Mouse (Mus musculus) heart, embryonic 14.5 days (tissue): ENCODE measurements at regions not wholly inside any gene's neighbourhood (a gene's known extent, or its start where the extent isn't known, plus 50 kb on each side); places are given as distances from the start of the nearest gene placed in this dataset.
A peak's percentile ranks its signal among the peaks of the same experiment; 100 is the strongest.

Source experiments
- ATAC-seq: fragments of 200-750 bp; cut with Nextera tagmentation; 2 replicates; pipeline ENCODE4 v1.8.0; 2017; ENCODE audit warnings: low read depth, moderate TSS enrichment; ENCODE audit not compliant: insufficient number of reproducible peaks, insufficient read depth, low FRiP score
- H3K27ac ChIP-seq, 2 experiments: fragments of 200-500 bp in 1 of 2; fragments of 300-500 bp in 1 of 2; sonication (generic) in 1 of 2; replicated peaks in 1 of 2; 2 replicates each; pipeline ENCODE4 v1.5.1; 2012 to 2014; ENCODE audit warnings: low read depth in 2 of 2, low read length in 2 of 2, control low read depth in 1 of 2, mild to moderate bottlenecking in 1 of 2, mixed read lengths in 1 of 2; ENCODE audit not compliant: control insufficient read depth in 1 of 2, insufficient read depth in 1 of 2
- H3K27me3 ChIP-seq: fragments of 300-500 bp; sonication (generic); 2 replicates; pipeline ENCODE4 v1.6.1; 2014; ENCODE audit warnings: mild to moderate bottlenecking, low read length, control low read depth; ENCODE audit not compliant: control insufficient read depth, insufficient read depth
- H3K36me3 ChIP-seq: fragments of 300-500 bp; sonication (generic); 2 replicates; pipeline ENCODE4 v1.6.1; 2014; ENCODE audit warnings: mild to moderate bottlenecking, control low read depth, low read length, mixed read lengths; ENCODE audit not compliant: control insufficient read depth, insufficient read depth
- H3K4me1 ChIP-seq, 2 experiments: fragments of 200-500 bp in 1 of 2; fragments of 300-500 bp in 1 of 2; sonication (generic) in 1 of 2; 2 replicates each; pipeline ENCODE4 v1.6.1; 2012 to 2014; ENCODE audit warnings: low read length in 2 of 2, control low read depth in 1 of 2, mixed read lengths in 1 of 2; ENCODE audit not compliant: control insufficient read depth in 2 of 2, insufficient read depth in 2 of 2
- H3K4me2 ChIP-seq: fragments of 300-500 bp; sonication (generic); 2 replicates; pipeline ENCODE4 v1.6.1; 2014; ENCODE audit warnings: mild to moderate bottlenecking, low read length
- H3K4me3 ChIP-seq, 2 experiments: fragments of 200-500 bp in 1 of 2; fragments of 300-500 bp in 1 of 2; sonication (generic) in 1 of 2; 2 replicates each; pipeline ENCODE4 v1.5.1; 2012 to 2014; ENCODE audit warnings: low read length in 2 of 2, mild to moderate bottlenecking in 2 of 2, control low read depth in 1 of 2, low read depth in 1 of 2, moderate library complexity in 1 of 2; ENCODE audit not compliant: control insufficient read depth in 1 of 2, insufficient read depth in 1 of 2
- H3K9ac ChIP-seq: fragments of 300-500 bp; sonication (generic); 2 replicates; pipeline ENCODE4 v1.6.1; 2014; ENCODE audit warnings: mild to moderate bottlenecking, low read length
- H3K9me3 ChIP-seq: fragments of 300-500 bp; sonication (generic); 2 replicates; pipeline ENCODE4 v1.6.1; 2016; ENCODE audit warnings: low read length, control low read depth; ENCODE audit not compliant: control insufficient read depth
- WGBS: fragments of 180-500 bp; shearing (Covaris S2); extraction: QIAGEN DNeasy Blood & Tissue Kit; methylation state at CpG from one replicate; pipeline ENCODE4 v1.1.7; 2014; 5-methylcytosine and 5-hydroxymethylcytosine counted together

DNA sequence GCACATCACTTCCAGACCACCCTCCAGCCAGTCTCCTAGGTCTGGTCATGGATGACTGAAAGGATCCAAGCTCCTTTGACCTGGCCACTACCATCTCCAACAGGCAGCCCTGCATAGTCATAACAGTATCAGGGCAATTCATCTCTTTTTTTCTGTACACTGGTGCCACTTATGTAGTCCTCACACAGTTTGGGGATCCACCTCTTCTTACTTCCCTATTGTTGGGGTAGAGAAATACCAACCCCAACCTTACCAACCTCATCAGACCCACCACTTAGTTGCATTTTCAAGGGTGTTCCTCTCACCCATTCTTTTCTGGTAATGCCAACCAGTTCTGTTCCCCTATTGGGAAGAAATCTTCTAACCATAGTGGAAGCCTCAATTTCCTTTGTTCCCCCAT, 109.4 kb downstream of the B3gnt5 start:
- Histone ChIP-seq H3K4me3 (no peak overlapping the region), H3K9me3 (no peaks in the 10 kb centered on the region), H3K4me1 (no peaks in the 10 kb centered on the region), H3K36me3 (no peaks in the 10 kb centered on the region), H3K4me2 (no peak overlapping the region), H3K27me3 (no peaks in the 10 kb centered on the region), H3K27ac (no peak overlapping the region), H3K9ac (no peak overlapping the region)
- no peak for ATAC-seq

DNA sequence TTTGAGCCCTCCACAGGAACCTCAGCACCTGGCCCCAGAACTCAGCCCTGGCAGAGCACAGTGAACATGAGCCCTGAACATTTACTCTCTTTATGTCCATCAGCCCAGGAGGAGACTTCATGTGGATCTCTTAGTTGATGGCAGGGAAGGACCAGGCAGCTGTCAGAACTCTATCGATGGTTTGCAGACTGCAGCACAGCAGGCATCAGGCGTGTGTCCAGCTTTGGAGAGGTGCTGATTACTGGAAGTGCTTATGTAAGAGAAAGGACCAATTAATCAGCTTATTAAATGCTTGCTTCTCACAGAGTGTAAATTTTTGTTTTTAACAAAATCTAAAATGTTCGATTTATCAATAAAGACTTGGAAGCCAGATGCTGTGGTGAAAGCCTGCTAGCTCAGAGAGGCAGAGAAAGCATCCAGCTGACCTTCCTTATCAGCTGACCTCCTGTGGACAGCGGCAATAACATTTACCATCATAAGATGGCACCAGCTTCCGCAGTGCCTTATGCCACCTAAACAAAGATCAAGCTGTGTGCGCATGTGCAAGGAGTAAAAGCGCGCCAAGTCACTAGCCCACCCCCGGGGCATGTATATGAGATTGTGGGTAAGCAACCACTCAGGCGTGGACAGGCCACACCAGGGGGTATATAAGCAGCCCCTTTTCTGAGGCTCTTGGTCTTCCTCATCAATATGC, 105.8 kb downstream of the Klhl6 start:
- WGBS, result 32% methylated on average over 10 of the region's 10 CpGs
- Histone ChIP-seq H3K36me3 (no peaks in the 10 kb centered on the region), H3K4me3 (no peak overlapping the region), H3K4me1 (peaks cover 5 to 9% of the 10 kb centered on the region in 2 experiments; a peak in 3 of 4 replicates), H3K9me3 (no peaks in the 10 kb centered on the region), H3K27ac (no peak overlapping the region), H3K9ac (no peak overlapping the region), H3K4me2 (peak overlapping the region; percentile 25), H3K27me3 (no peaks in the 10 kb centered on the region)
- ATAC-seq, result no peak

DNA sequence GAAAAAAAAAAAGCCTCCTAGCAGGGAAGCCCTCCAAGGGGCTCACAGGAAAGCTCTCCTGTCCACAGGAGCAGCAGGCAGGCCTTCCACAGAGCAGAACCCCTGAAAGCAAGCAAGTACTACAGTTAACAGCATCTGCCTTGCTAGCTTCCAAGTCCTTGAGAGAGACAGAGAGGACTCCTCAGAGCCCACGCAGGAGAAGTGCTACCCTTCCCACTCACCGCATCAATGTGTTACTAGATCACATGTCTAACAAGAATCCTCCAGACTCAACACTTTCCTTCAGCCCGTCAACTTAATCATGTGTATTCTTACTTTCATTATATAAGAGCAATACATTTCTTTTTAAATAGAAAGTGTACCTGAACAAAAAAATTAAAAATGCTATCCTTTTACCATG, 99.9 kb downstream of the Klhl6 start:
- WGBS, result 77% methylated on average over 3 of the region's 3 CpGs
- H3K4me3 ChIP-seq, result no peak overlapping the region
- H3K4me1 ChIP-seq, result peaks cover 0 to 9% of the 10 kb centered on the region in 2 experiments; a peak in 2 of 4 replicates
- H3K27ac ChIP-seq, result no peak overlapping the region
- no peak for ATAC-seq
- H3K27me3 ChIP-seq, result no peaks in the 10 kb centered on the region
- no peaks in the 10 kb centered on the region for H3K9me3 ChIP-seq
- no peak overlapping the region for H3K9ac ChIP-seq
- no peaks in the 10 kb centered on the region for H3K36me3 ChIP-seq
- no peak overlapping the region for H3K4me2 ChIP-seq

DNA sequence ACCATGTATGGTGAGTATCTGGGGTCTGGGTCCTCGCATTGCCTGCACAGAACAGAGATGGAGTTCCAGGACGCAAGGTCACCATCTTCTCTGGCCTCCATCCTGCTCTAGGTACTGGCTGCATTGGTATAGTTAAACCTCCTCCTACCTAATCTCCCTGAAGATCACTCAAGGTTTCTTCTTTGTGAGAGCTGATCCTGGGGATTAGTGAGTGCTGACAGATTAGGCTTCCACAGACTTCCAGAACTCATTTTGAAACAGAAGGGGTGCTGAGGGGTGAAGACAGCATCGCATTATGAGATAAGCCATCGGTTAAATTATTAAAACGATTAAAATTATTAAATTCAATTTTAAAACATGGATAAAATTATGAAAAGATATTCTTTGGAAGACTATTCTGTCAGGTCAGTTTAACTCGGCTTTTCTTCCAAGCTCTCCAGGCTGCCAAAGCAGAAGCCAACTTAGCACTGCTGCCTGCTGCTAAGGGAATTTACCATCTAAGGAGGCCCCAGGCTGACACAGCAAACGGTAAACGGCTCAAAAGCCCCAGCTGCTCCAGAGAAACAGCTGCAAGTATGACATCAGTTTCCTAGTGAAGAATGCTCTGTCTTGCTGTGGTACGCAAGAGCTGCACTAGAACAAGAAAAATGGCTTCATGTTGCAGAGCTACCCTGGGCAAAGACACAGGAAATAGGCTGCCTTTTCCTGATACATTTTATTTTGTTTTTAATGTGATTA, 98.9 kb downstream of the Klhl6 start:
- Histone ChIP-seq H3K27me3 (no peaks in the 10 kb centered on the region), H3K27ac (peak overlapping the region in 1 of 2 experiments; percentile 14; a peak in 1 of 4 replicates), H3K36me3 (no peaks in the 10 kb centered on the region), H3K9ac (no peak overlapping the region), H3K4me3 (no peak overlapping the region), H3K9me3 (no peaks in the 10 kb centered on the region), H3K4me2 (no peak overlapping the region), H3K4me1 (peaks cover 0 to 9% of the 10 kb centered on the region in 2 experiments; a peak in 2 of 4 replicates)
- no peak; the same call in 1 of the 2 replicates for ATAC-seq
- WGBS, result 44% methylated on average over 9 of the region's 9 CpGs

DNA sequence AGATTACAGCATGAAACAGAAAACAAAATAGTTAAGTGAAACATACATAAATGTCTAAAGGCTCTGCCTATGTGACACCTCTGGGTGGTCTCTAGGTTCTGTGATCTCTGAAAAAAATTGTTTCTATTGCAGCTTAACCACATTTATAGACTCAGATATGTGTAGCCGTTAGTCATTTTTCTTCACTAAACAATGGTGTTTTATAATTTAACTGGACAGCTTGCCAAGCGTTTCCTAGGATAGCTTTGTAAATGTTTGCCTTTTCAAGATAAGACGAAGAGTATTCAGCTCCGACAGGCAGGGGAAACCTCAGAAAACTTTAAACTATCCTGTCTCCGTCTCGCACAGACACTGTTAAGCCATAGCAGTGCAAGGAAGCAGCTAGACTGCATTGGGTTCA, 98.3 kb downstream of the Klhl6 start:
- H3K9me3 ChIP-seq, result no peaks in the 10 kb centered on the region
- H3K36me3 ChIP-seq, result no peaks in the 10 kb centered on the region
- H3K27me3 ChIP-seq, result no peaks in the 10 kb centered on the region
- no peak for ATAC-seq
- H3K27ac ChIP-seq, result no peak overlapping the region; a peak in 1 of 4 replicates
- H3K9ac ChIP-seq, result no peak overlapping the region
- H3K4me3 ChIP-seq, result no peak overlapping the region
- 35% methylated on average over 6 of the region's 6 CpGs for WGBS
- no peak overlapping the region for H3K4me2 ChIP-seq
- peaks cover 0 to 9% of the 10 kb centered on the region in 2 experiments; a peak in 2 of 4 replicates for H3K4me1 ChIP-seq

DNA sequence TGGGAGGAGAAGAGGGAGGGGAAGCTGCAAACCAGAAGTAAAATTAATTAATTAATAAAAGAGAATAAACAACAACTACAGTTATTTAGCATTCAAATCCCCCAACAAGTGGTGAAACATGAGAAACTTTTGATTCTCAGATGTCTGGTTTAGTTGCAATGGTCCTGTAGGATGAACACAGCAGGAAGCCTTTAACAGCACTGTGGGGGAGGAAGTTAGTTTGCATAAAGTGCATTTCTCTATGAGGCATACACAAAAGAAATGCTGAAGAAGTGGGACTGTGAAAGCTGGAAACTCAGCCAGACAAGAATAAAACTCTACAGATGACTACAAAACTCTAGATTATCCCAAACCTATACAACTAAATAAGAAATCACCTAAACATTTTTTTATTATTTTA, 96.2 kb downstream of the Klhl6 start:
- no peak for ATAC-seq
- Histone ChIP-seq H3K9me3 (no peaks in the 10 kb centered on the region), H3K4me3 (no peak overlapping the region)

DNA sequence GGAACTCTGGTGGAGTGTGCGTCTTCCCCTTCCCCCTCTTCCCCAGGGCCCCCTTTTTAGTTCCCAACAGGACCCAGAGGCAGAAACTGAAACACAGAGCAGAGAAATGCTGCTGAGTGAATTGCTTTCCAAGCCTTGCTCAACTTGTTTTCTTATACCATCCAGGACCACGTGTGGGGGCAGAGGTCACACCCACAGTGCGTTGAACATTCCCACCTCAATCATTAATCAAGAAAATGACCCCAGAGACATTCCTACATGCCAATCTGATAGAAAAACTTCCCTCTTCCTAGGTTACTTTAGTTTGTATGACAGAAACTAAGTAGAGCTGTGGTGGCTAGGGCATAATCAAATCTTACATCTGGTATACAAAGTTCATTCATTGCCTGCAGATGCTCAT, 93.3 kb downstream of the Klhl6 start:
- no peak overlapping the region for H3K27ac ChIP-seq
- H3K36me3 ChIP-seq, result no peaks in the 10 kb centered on the region
- H3K9me3 ChIP-seq, result no peaks in the 10 kb centered on the region
- H3K4me1 ChIP-seq, result no peaks in the 10 kb centered on the region
- H3K9ac ChIP-seq, result no peak overlapping the region
- H3K4me2 ChIP-seq, result no peak overlapping the region
- H3K27me3 ChIP-seq, result no peaks in the 10 kb centered on the region
- H3K4me3 ChIP-seq, result no peak overlapping the region
- no peak for ATAC-seq
- WGBS, result 70% methylated on average over 3 of the region's 3 CpGs

More for the DNA sequence above, 96.2 kb downstream of the Klhl6 start:
- Histone ChIP-seq H3K4me1 (peaks cover 0 to 9% of the 10 kb centered on the region in 2 experiments; a peak in 2 of 4 replicates), H3K36me3 (no peaks in the 10 kb centered on the region), H3K27ac (no peak overlapping the region), H3K27me3 (no peaks in the 10 kb centered on the region), H3K4me2 (no peak overlapping the region), H3K9ac (no peak overlapping the region)
